Mouse (Mus musculus) heart, adult 2 months (tissue): ENCODE data around the gene Mybpc3.

ENCODE experiments used
- CTCF ChIP-seq: fragments of 200-600 bp; IDR thresholded peaks from 2 replicates; pipeline ENCODE4 v1.8.1; 2022; ENCODE audit warnings: antibody characterized with exemption, mild to moderate bottlenecking, moderate library complexity
- EP300 ChIP-seq: fragments of 200-500 bp; IDR thresholded peaks from 2 replicates; pipeline ENCODE4 v1.6.1; 2011; ENCODE audit warnings: low read depth, low read length, control low read depth; ENCODE audit not compliant: insufficient read depth
- POLR2A ChIP-seq: fragments of 200-500 bp; IDR thresholded peaks from 2 replicates; pipeline ENCODE4 v1.6.1; 2011; ENCODE audit warnings: mild to moderate bottlenecking, low read depth, low read length, control low read depth; ENCODE audit not compliant: insufficient read depth

GRCm38 (mm10) chr2:91128761-91129160, 10.8 kb downstream of the Mybpc3 start:
- TF ChIP-seq POLR2A: peak; percentile 35; the same call in 1 of the 2 replicates
- no peak for TF ChIP-seq CTCF
- no peak for TF ChIP-seq EP300
